Mouse (Mus musculus): Measurements from ENCODE around the gene Gm8994.

- TF ChIP-seq CTCF (conservative IDR thresholded peaks at IDR 0.05; ENCODE audit: low read length) (no peak), NANOG (IDR thresholded peaks at IDR 0.05; ENCODE audit: borderline replicate concordance, low read length) (no peak), POU5F1 (IDR thresholded peaks at IDR 0.05; ENCODE audit: borderline replicate concordance, low read length) (no peak)
Observed at GRCm38 (mm10) chr6:136303514-136303913, 23.8 kb upstream of the Gm8994 start.

Measured in E14TG2a.4 (cell line).